Mouse (Mus musculus) heart, postnatal 0 days (tissue): ENCODE results near the gene Adgrg3.

ENCODE experiments used
- CTCF ChIP-seq: IDR thresholded peaks from 2 replicates; pipeline ENCODE4 v1.5.1; 2016; ENCODE audit warnings: antibody characterized with exemption, control low read depth, low read depth
- EP300 ChIP-seq: IDR thresholded peaks from 2 replicates; pipeline ENCODE4 v1.6.1; 2016; ENCODE audit warnings: antibody characterized with exemption, low read depth

DNA sequence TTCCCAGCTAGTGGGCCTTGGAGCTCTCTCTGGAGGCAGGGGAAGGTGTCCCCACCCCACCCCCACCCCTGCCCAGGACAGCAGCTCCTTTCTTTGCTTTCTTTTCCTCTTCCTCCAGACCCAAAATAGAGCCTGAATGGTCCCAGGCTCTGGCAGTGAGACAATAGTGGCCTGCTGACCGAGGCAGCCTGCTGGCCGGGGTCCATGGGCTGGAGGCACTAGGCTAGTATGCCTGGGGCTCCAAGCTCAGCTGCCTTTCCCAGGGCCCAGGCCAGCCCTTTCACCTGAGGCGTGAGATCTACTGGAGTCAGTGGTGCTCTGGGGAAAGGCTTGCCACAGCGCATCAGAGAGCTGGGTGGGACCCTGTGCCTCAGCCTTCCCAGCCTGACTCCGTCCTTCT is 25.0 kb upstream of the Adgrg3 start:
- TF ChIP-seq EP300 (0 out of 2 replicates have a peak, but pooled peaks have one; percentile 47), CTCF (no peak)
